Mouse (Mus musculus) kidney, adult 2 months (tissue): ENCODE measurements around the gene Arhgap25.

ENCODE experiments used
- CTCF ChIP-seq: fragments of 200-500 bp; conservative IDR thresholded peaks from 2 replicates; pipeline ENCODE4 v1.5.1; 2011; ENCODE audit warnings: low read depth, mild to moderate bottlenecking, control low read depth, low read length, moderate library complexity, mixed read lengths; ENCODE audit not compliant: insufficient read depth, insufficient read length
- POLR2A ChIP-seq: fragments of 200-500 bp; IDR thresholded peaks from one replicate; pipeline ENCODE4 v1.6.1; 2011; ENCODE audit warnings: low read depth, low read length, control low read depth

DNA sequence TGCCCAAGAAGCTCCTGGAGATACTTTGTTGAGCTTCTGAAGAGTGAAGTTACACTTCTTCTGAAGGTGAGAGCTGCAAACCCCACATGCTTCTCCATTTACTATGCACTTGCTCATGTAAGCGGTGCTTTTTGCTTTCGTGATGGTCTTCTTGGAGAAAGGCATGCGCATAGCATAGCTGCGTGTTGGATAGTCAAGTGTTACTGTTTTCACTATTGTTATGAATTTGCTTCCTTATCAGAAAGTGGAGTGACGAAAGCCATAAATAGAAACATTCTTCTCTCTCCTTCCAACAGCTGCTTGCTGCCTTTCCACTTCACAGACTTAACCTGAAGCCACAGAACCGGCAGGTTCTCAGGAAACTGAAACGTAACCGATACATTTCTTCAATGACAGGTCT lies 96.3 kb downstream of the Arhgap25 start:
- TF ChIP-seq POLR2A (no peak), CTCF (no peak)
